Mouse (Mus musculus): ENCODE measurements around the gene Gh. TPM values are rescaled to one million over a fixed set of nuclear protein-coding genes. Genes with fewer than 3 reads are reported as not detected.
"Not testable (repeated sequence)": the region's sequence is repeated elsewhere in the genome, so short reads cannot be mapped to it uniquely, and the experiment has no call there.

Gene Gh
- not detected in 2 replicates for polyA plus RNA-seq (2016; fragmentation: Nextera tagmentation; extraction: Ambion mirVana)

GRCm38 (mm10) chr11:106301765-106302164, at the start of gene Gh:
TSS of gene Gh (minus strand) at chr11:106301865.
- no peak within 1 kb of the TSS for H3K4me2 ChIP-seq (replicated peaks)
- no peak within 1 kb of the TSS for H3K4me3 ChIP-seq
- no peak for ATAC-seq (ENCODE audit: low FRiP score, low read depth)
- H3K27ac ChIP-seq = no peak within 1 kb of the TSS
- no peaks in the 10 kb centered on the region for H3K9me3 ChIP-seq
- no peaks in the 10 kb centered on the region for H3K36me3 ChIP-seq
- WGBS = 76% methylated on average over 9 of the region's 9 CpGs
- H3K9ac ChIP-seq = no peak within 1 kb of the TSS
- no peaks in the 10 kb centered on the region for H3K4me1 ChIP-seq
- H3K27me3 ChIP-seq (replicated peaks) = no peaks in the 10 kb centered on the region

- no peaks in the 10 kb centered on the region for H3K36me3 ChIP-seq
- WGBS = 66% methylated on average over 3 of the region's 3 CpGs
- H3K4me3 ChIP-seq = no peak overlapping the region
- H3K9ac ChIP-seq = no peak overlapping the region
- H3K4me2 ChIP-seq (replicated peaks) = no peak overlapping the region
- no peaks in the 10 kb centered on the region for H3K27me3 ChIP-seq (replicated peaks)
- no peaks in the 10 kb centered on the region for H3K4me1 ChIP-seq
- H3K27ac ChIP-seq = no peak overlapping the region
- H3K9me3 ChIP-seq = no peaks in the 10 kb centered on the region
- no peak for ATAC-seq (ENCODE audit: low FRiP score, low read depth)
Measured at GRCm38 (mm10) chr11:106351253-106351652, 49.6 kb upstream of the Gh start.

- H3K9ac ChIP-seq = no peak overlapping the region
- WGBS = 74% methylated on average over 4 of the region's 5 CpGs
- no peaks in the 10 kb centered on the region for H3K27me3 ChIP-seq (replicated peaks)
- H3K4me3 ChIP-seq = no peak overlapping the region
- ATAC-seq (ENCODE audit: low FRiP score, low read depth) = no peak
- H3K36me3 ChIP-seq = no peaks in the 10 kb centered on the region
- no peak overlapping the region for H3K27ac ChIP-seq
- no peaks in the 10 kb centered on the region for H3K4me1 ChIP-seq
- H3K4me2 ChIP-seq (replicated peaks) = no peak overlapping the region
- H3K9me3 ChIP-seq = no peaks in the 10 kb centered on the region
Measured at GRCm38 (mm10) chr11:106350853-106351252, 49.2 kb upstream of the Gh start.

- Histone ChIP-seq H3K36me3 (no peaks in the 10 kb centered on the region), H3K9ac (no peak overlapping the region), H3K27ac (no peak overlapping the region), H3K4me2 (replicated peaks) (no peak overlapping the region), H3K9me3 (no peaks in the 10 kb centered on the region), H3K27me3 (replicated peaks) (no peaks in the 10 kb centered on the region), H3K4me3 (no peak overlapping the region), H3K4me1 (no peaks in the 10 kb centered on the region)
- ATAC-seq (ENCODE audit: low FRiP score, low read depth) = no peak
- WGBS = 88% methylated on average over 6 of the region's 6 CpGs
Measured at GRCm38 (mm10) chr11:106349772-106350171, 48.1 kb upstream of the Gh start.

- 74% methylated on average over 6 of the region's 6 CpGs for WGBS
Measured at GRCm38 (mm10) chr11:106344910-106345309, 43.2 kb upstream of the Gh start.

GRCm38 (mm10) chr11:106340990-106341520, 39.4 kb upstream of the Gh start:
- Histone ChIP-seq H3K4me2 (replicated peaks) (no peak overlapping the region), H3K4me1 (no peaks in the 10 kb centered on the region), H3K9me3 (no peaks in the 10 kb centered on the region), H3K27ac (no peak overlapping the region), H3K4me3 (no peak overlapping the region), H3K36me3 (no peaks in the 10 kb centered on the region), H3K9ac (no peak overlapping the region), H3K27me3 (replicated peaks) (no peaks in the 10 kb centered on the region)
- no peak for ATAC-seq (ENCODE audit: low FRiP score, low read depth)
- WGBS = 90% methylated on average over 9 of the region's 9 CpGs

More at GRCm38 (mm10) chr11:106344910-106345309, 43.2 kb upstream of the Gh start:
- no peaks in the 10 kb centered on the region for H3K27me3 ChIP-seq (replicated peaks)
- no peak overlapping the region for H3K4me2 ChIP-seq (replicated peaks)
- no peak overlapping the region for H3K4me3 ChIP-seq
- no peaks in the 10 kb centered on the region for H3K9me3 ChIP-seq
- H3K36me3 ChIP-seq = no peaks in the 10 kb centered on the region
- ATAC-seq (ENCODE audit: low FRiP score, low read depth) = no peak
- no peak overlapping the region for H3K27ac ChIP-seq
- no peaks in the 10 kb centered on the region for H3K4me1 ChIP-seq
- no peak overlapping the region for H3K9ac ChIP-seq

- not testable (repeated sequence) for H3K27ac ChIP-seq; H3K27me3 ChIP-seq (replicated peaks); H3K4me2 ChIP-seq (replicated peaks); H3K36me3 ChIP-seq; H3K9ac ChIP-seq; H3K4me3 ChIP-seq; ATAC-seq (ENCODE audit: low FRiP score, low read depth); H3K9me3 ChIP-seq; H3K4me1 ChIP-seq
- WGBS = 93% methylated on average over 4 of the region's 4 CpGs
Measured at GRCm38 (mm10) chr11:106339323-106339722, 37.7 kb upstream of the Gh start.

GRCm38 (mm10) chr11:106338870-106339269, 37.2 kb upstream of the Gh start:
- no peaks in the 10 kb centered on the region for H3K27me3 ChIP-seq (replicated peaks)
- no peaks in the 10 kb centered on the region for H3K4me1 ChIP-seq
- H3K27ac ChIP-seq = no peak overlapping the region
- no peak overlapping the region for H3K9ac ChIP-seq
- H3K9me3 ChIP-seq = no peaks in the 10 kb centered on the region
- ATAC-seq (ENCODE audit: low FRiP score, low read depth) = no peak
- 82% methylated on average over 7 of the region's 7 CpGs for WGBS
- no peaks in the 10 kb centered on the region for H3K36me3 ChIP-seq
- H3K4me3 ChIP-seq = no peak overlapping the region
- no peak overlapping the region for H3K4me2 ChIP-seq (replicated peaks)

- H3K9ac ChIP-seq = no peak overlapping the region
- no peaks in the 10 kb centered on the region for H3K4me1 ChIP-seq
- H3K9me3 ChIP-seq = no peaks in the 10 kb centered on the region
- no peaks in the 10 kb centered on the region for H3K27me3 ChIP-seq (replicated peaks)
- WGBS = 79% methylated on average over 5 of the region's 5 CpGs
- no peak overlapping the region for H3K4me3 ChIP-seq
- ATAC-seq (ENCODE audit: low FRiP score, low read depth) = no peak
- no peak overlapping the region for H3K27ac ChIP-seq
- H3K36me3 ChIP-seq = no peaks in the 10 kb centered on the region
- H3K4me2 ChIP-seq (replicated peaks) = no peak overlapping the region
Measured at GRCm38 (mm10) chr11:106338029-106338428, 36.4 kb upstream of the Gh start.

- no peak overlapping the region for H3K27ac ChIP-seq
- no peak overlapping the region for H3K9ac ChIP-seq
- no peak for ATAC-seq (ENCODE audit: low FRiP score, low read depth)
- H3K27me3 ChIP-seq (replicated peaks) = no peaks in the 10 kb centered on the region
- no peak overlapping the region for H3K4me2 ChIP-seq (replicated peaks)
- H3K36me3 ChIP-seq = no peaks in the 10 kb centered on the region
- no peaks in the 10 kb centered on the region for H3K4me1 ChIP-seq
- no peak overlapping the region for H3K4me3 ChIP-seq
- H3K9me3 ChIP-seq = no peaks in the 10 kb centered on the region
- 25% methylated on average over 2 of the region's 2 CpGs for WGBS
Measured at GRCm38 (mm10) chr11:106334066-106334465, 32.4 kb upstream of the Gh start.

GRCm38 (mm10) chr11:106332458-106332857, 30.8 kb upstream of the Gh start:
- H3K4me2 ChIP-seq (replicated peaks) = no peak overlapping the region
- no peak overlapping the region for H3K9ac ChIP-seq
- H3K27ac ChIP-seq = no peak overlapping the region
- WGBS = 63% methylated on average over 4 of the region's 4 CpGs
- ATAC-seq (ENCODE audit: low FRiP score, low read depth) = no peak
- H3K27me3 ChIP-seq (replicated peaks) = no peaks in the 10 kb centered on the region
- no peak overlapping the region for H3K4me3 ChIP-seq
- H3K9me3 ChIP-seq = no peaks in the 10 kb centered on the region
- no peaks in the 10 kb centered on the region for H3K36me3 ChIP-seq
- no peaks in the 10 kb centered on the region for H3K4me1 ChIP-seq

- WGBS = 68% methylated on average over 7 of the region's 7 CpGs
- H3K36me3 ChIP-seq = no peaks in the 10 kb centered on the region
- H3K9ac ChIP-seq = no peak overlapping the region
- H3K9me3 ChIP-seq = no peaks in the 10 kb centered on the region
- no peak overlapping the region for H3K4me3 ChIP-seq
- no peak overlapping the region for H3K27ac ChIP-seq
- no peak for ATAC-seq (ENCODE audit: low FRiP score, low read depth)
- no peak overlapping the region for H3K4me2 ChIP-seq (replicated peaks)
- H3K27me3 ChIP-seq (replicated peaks) = no peaks in the 10 kb centered on the region
- H3K4me1 ChIP-seq = no peaks in the 10 kb centered on the region
Measured at GRCm38 (mm10) chr11:106329682-106330081, 28.0 kb upstream of the Gh start.

- Histone ChIP-seq H3K27me3 (replicated peaks) (no peaks in the 10 kb centered on the region), H3K9me3 (no peaks in the 10 kb centered on the region), H3K27ac (no peak overlapping the region), H3K4me3 (no peak overlapping the region), H3K4me1 (no peaks in the 10 kb centered on the region), H3K4me2 (replicated peaks) (no peak overlapping the region), H3K9ac (no peak overlapping the region), H3K36me3 (no peaks in the 10 kb centered on the region)
- WGBS = 76% methylated on average over 6 of the region's 6 CpGs
- no peak for ATAC-seq (ENCODE audit: low FRiP score, low read depth)
Measured at GRCm38 (mm10) chr11:106329128-106329527, 27.5 kb upstream of the Gh start.
